Mouse (Mus musculus): ENCODE results near the gene Syap1.
"Not testable (repeated sequence)": the region's sequence is repeated elsewhere in the genome, so short reads cannot be mapped to it uniquely, and the experiment has no call there.

Gene Syap1

DNA sequence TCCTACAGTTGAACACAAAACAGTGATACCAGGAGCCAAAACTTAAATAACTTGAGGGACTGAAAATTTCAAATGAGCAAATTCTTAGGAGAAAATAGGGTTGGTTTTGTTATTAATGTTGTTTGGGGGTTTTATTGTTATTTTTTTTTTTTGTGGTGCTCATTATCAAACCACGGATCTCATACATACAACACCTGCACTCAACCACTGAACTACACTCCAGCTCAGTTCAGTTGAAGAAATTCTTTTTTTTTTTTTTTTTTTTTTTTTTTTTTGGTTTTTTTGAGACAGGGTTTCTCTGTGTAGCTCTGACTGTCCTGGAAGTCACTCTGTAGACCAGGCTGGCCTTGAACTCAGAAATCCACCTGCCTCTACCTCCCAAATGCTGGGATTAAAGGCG is 57.9 kb downstream of the Syap1 start:
- not testable (repeated sequence) for DNase-seq (ENCODE audit: low spot score in 2 of 2)

DNA sequence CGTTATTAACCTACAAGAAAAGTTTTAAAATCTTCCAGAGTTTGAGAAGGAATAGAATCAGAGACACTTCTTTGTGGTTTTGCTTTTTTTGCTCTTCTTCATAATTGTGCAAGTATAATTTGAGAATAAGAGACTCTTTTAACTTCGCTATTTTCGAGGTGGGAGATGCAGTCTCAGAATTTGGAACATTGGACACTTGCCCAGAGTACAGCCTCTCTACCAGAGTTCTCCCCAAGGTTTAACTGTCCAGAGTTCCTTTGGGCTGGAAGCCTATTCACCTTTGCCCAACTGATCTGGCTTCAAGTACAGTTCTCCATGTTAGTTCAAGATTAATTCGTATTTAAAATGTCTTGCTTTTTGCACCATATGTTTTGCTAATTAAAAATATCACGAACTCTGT is 58.5 kb downstream of the Syap1 start:
- no peak for DNase-seq (ENCODE audit: low spot score in 2 of 2)

DNA sequence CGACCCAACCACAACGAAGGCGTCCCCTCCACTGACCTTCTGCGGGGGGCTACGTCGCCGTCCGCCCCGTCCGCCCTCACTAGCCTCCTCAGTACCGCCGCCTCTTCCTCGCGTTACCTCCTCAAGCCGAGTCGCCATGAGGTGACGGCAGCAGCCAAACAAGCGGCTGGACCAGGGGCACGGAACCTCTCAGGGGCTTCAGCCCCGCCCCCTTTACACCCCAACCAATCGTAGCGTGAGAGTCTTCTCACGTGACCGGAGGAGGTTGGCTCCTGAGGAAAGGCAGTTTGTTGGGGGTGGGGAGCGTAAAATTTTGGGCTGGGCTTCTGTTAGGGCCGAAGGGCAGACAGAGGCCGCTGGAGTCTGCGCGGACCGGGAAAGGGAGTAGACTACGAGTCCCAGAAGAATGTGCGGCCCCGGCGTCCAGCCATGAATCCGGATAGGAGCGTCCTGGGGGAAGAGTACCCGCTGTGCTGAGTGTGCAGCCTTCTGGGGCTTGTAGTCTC is 59.0 kb downstream of the Syap1 start, which contains the start of gene Txlng:
Gene Txlng (minus strand): TSS at position 252 of the 506 bp plus-strand sequence.
- DNase-seq (ENCODE audit: low spot score in 2 of 2), result peak; percentile 94 to 96

DNA sequence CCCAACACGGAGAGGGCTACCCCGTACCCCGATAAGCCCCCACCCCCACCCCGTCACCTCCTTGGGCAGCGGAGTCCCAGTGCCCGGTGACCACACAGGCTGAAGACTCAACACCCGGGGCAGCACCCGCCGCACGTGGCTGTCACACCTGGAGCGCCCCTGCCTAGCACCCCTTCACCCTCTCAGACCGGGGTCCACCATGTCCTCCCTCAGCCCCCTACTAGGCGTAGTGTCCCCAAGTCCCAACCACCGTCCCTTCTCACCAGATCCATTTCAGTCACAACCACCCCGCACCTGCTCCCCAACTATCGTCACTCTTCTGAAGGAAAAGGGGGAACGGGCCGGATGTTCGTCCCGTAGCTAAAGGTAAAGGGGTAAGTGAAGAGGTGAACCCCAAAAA is 59.5 kb downstream of the Syap1 start:
- peak; percentile 4 for DNase-seq (ENCODE audit: low spot score in 2 of 2)

DNA sequence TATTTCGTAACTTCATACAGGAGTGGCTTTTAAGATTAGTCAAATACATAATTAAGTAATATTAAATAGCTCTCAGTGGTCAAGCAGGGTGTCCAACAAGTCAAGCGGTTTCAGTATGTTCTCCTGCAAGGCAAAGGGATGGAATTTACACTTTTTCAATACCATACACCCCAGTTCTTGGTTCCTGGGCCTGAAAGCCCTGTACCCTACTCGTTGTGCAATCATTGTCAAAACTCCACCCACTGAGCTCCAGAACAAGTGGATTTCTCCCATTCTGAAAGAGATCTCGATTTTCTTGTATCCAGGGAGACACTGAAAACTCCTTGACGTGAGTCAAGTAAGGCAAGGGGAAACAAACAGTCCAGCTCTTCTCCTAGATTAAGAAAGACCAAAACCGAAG is 60.2 kb downstream of the Syap1 start:
- no peak for DNase-seq (ENCODE audit: low spot score in 2 of 2)

All from frontal cortex, postnatal 14 days (tissue).